Mouse (Mus musculus): ENCODE measurements around the gene Haus3. TPM values are rescaled to one million over a fixed set of nuclear protein-coding genes. Genes with fewer than 3 reads are reported as not detected.
A peak's percentile ranks its signal among the peaks of the same experiment; 100 is the strongest.

The Haus3 gene
- 55.9 and 57.0 TPM in 2 replicates for polyA plus RNA-seq (2014; fragmentation: Nextera tagmentation; extraction: Ambion mirVana)

- Histone ChIP-seq H3K27me3 (ENCODE audit: control insufficient read depth, insufficient read depth, low read length) (no peaks in the 10 kb centered on the region), H3K9me3 (ENCODE audit: control insufficient read depth, low read length) (no peaks in the 10 kb centered on the region), H3K4me2 (ENCODE audit: low read depth, severe bottlenecking) (peak within 1 kb of the TSS; percentile 42), H3K9ac (ENCODE audit: low read length) (peak within 1 kb of the TSS; percentile 75), H3K27ac (replicated peaks; ENCODE audit: low read depth, low read length) (peak within 1 kb of the TSS; percentile 83), H3K4me1 (ENCODE audit: control insufficient read depth, insufficient read depth, low read length) (peaks cover 4% of the 10 kb centered on the region; the same call in 1 of the 2 replicates), H3K36me3 (ENCODE audit: control insufficient read depth, insufficient read depth, low read length) (no peaks in the 10 kb centered on the region; the same call in 1 of the 2 replicates), H3K4me3 (ENCODE audit: low read depth, low read length) (peak within 1 kb of the TSS; percentile 64)
- peak; percentile 99 for DNase-seq (ENCODE audit: low spot score)
- peak; percentile 100 for ATAC-seq (ENCODE audit: insufficient number of reproducible peaks, low FRiP score, low TSS enrichment, low read depth)
- under 1% methylated on average over 57 of the region's 57 CpGs for whole genome bisulfite sequencing
These were observed at the start of gene Haus3, which contains the start of gene Poln for GRCm38 (mm10) chr5:34168950-34169891. Haus3 (minus strand) TSS chr5:34169527. Poln (minus strand) TSS chr5:34169448.

GRCm38 (mm10) chr5:34218672-34219071 is 49.3 kb upstream of the Haus3 start:
- ATAC-seq (ENCODE audit: insufficient number of reproducible peaks, low FRiP score, low TSS enrichment, low read depth): no peak
- no peak overlapping the region for H3K9ac ChIP-seq (ENCODE audit: low read length)
- no peaks in the 10 kb centered on the region for H3K4me1 ChIP-seq (ENCODE audit: control insufficient read depth, insufficient read depth, low read length)
- H3K27me3 ChIP-seq (ENCODE audit: control insufficient read depth, insufficient read depth, low read length): no peaks in the 10 kb centered on the region
- no peak for DNase-seq (ENCODE audit: low spot score)
- no peaks in the 10 kb centered on the region for H3K9me3 ChIP-seq (ENCODE audit: control insufficient read depth, low read length)
- no peak overlapping the region for H3K4me2 ChIP-seq (ENCODE audit: low read depth, severe bottlenecking)
- H3K36me3 ChIP-seq (ENCODE audit: control insufficient read depth, insufficient read depth, low read length): no peaks in the 10 kb centered on the region
- no peak overlapping the region for H3K27ac ChIP-seq (replicated peaks; ENCODE audit: low read depth, low read length)
- no peak overlapping the region for H3K4me3 ChIP-seq (ENCODE audit: low read depth, low read length)
- WGBS: 75% methylated on average over 5 of the region's 5 CpGs

GRCm38 (mm10) chr5:34217756-34218155 is 48.4 kb upstream of the Haus3 start:
- no peak overlapping the region for H3K4me3 ChIP-seq (ENCODE audit: low read depth, low read length)
- DNase-seq (ENCODE audit: low spot score): no peak
- H3K36me3 ChIP-seq (ENCODE audit: control insufficient read depth, insufficient read depth, low read length): no peaks in the 10 kb centered on the region

GRCm38 (mm10) chr5:34216025-34216424 is 46.7 kb upstream of the Haus3 start:
- no peaks in the 10 kb centered on the region for H3K27me3 ChIP-seq (ENCODE audit: control insufficient read depth, insufficient read depth, low read length)
- no peak overlapping the region for H3K27ac ChIP-seq (replicated peaks; ENCODE audit: low read depth, low read length)
- no peak for DNase-seq (ENCODE audit: low spot score)
- no peak overlapping the region for H3K4me2 ChIP-seq (ENCODE audit: low read depth, severe bottlenecking)
- H3K9ac ChIP-seq (ENCODE audit: low read length): no peak overlapping the region
- 86% methylated on average over 7 of the region's 7 CpGs for WGBS
- no peak overlapping the region for H3K4me3 ChIP-seq (ENCODE audit: low read depth, low read length)
- H3K4me1 ChIP-seq (ENCODE audit: control insufficient read depth, insufficient read depth, low read length): no peaks in the 10 kb centered on the region
- no peaks in the 10 kb centered on the region for H3K36me3 ChIP-seq (ENCODE audit: control insufficient read depth, insufficient read depth, low read length)
- no peak for ATAC-seq (ENCODE audit: insufficient number of reproducible peaks, low FRiP score, low TSS enrichment, low read depth)
- no peaks in the 10 kb centered on the region for H3K9me3 ChIP-seq (ENCODE audit: control insufficient read depth, low read length)

More at GRCm38 (mm10) chr5:34217756-34218155, 48.4 kb upstream of the Haus3 start:
- Histone ChIP-seq H3K9ac (ENCODE audit: low read length) (no peak overlapping the region), H3K4me1 (ENCODE audit: control insufficient read depth, insufficient read depth, low read length) (no peaks in the 10 kb centered on the region), H3K4me2 (ENCODE audit: low read depth, severe bottlenecking) (no peak overlapping the region), H3K9me3 (ENCODE audit: control insufficient read depth, low read length) (no peaks in the 10 kb centered on the region), H3K27me3 (ENCODE audit: control insufficient read depth, insufficient read depth, low read length) (no peaks in the 10 kb centered on the region), H3K27ac (replicated peaks; ENCODE audit: low read depth, low read length) (no peak overlapping the region)
- 41% methylated on average over 9 of the region's 9 CpGs for WGBS
- no peak for ATAC-seq (ENCODE audit: insufficient number of reproducible peaks, low FRiP score, low TSS enrichment, low read depth)

- H3K4me2 ChIP-seq (ENCODE audit: low read depth, severe bottlenecking): no peak overlapping the region
- no peak for ATAC-seq (ENCODE audit: insufficient number of reproducible peaks, low FRiP score, low TSS enrichment, low read depth)
- H3K27me3 ChIP-seq (ENCODE audit: control insufficient read depth, insufficient read depth, low read length): no peaks in the 10 kb centered on the region
- H3K4me1 ChIP-seq (ENCODE audit: control insufficient read depth, insufficient read depth, low read length): no peaks in the 10 kb centered on the region
- H3K36me3 ChIP-seq (ENCODE audit: control insufficient read depth, insufficient read depth, low read length): no peaks in the 10 kb centered on the region
- H3K27ac ChIP-seq (replicated peaks; ENCODE audit: low read depth, low read length): no peak overlapping the region
- no peaks in the 10 kb centered on the region for H3K9me3 ChIP-seq (ENCODE audit: control insufficient read depth, low read length)
- 83% methylated on average over 8 of the region's 8 CpGs for WGBS
- no peak overlapping the region for H3K9ac ChIP-seq (ENCODE audit: low read length)
- DNase-seq (ENCODE audit: low spot score): no peak
- H3K4me3 ChIP-seq (ENCODE audit: low read depth, low read length): no peak overlapping the region
These were observed 44.3 kb upstream of the Haus3 start for GRCm38 (mm10) chr5:34213659-34214058.

- H3K9ac ChIP-seq (ENCODE audit: low read length): no peak overlapping the region
- no peak overlapping the region for H3K27ac ChIP-seq (replicated peaks; ENCODE audit: low read depth, low read length)
- no peak overlapping the region for H3K4me2 ChIP-seq (ENCODE audit: low read depth, severe bottlenecking)
- H3K9me3 ChIP-seq (ENCODE audit: control insufficient read depth, low read length): no peaks in the 10 kb centered on the region
- 0% methylated on average over 1 of the region's 1 CpGs for WGBS
- ATAC-seq (ENCODE audit: insufficient number of reproducible peaks, low FRiP score, low TSS enrichment, low read depth) (peak; percentile 68), DNase-seq (ENCODE audit: low spot score) (peak; percentile 85)
- H3K4me1 ChIP-seq (ENCODE audit: control insufficient read depth, insufficient read depth, low read length): no peaks in the 10 kb centered on the region
- no peaks in the 10 kb centered on the region for H3K36me3 ChIP-seq (ENCODE audit: control insufficient read depth, insufficient read depth, low read length)
- H3K4me3 ChIP-seq (ENCODE audit: low read depth, low read length): no peak overlapping the region
- H3K27me3 ChIP-seq (ENCODE audit: control insufficient read depth, insufficient read depth, low read length): no peaks in the 10 kb centered on the region
These were observed 41.0 kb upstream of the Haus3 start for GRCm38 (mm10) chr5:34210279-34210678.

GRCm38 (mm10) chr5:34207503-34207902 is 38.2 kb upstream of the Haus3 start:
- H3K4me3 ChIP-seq (ENCODE audit: low read depth, low read length): no peak overlapping the region
- H3K27ac ChIP-seq (replicated peaks; ENCODE audit: low read depth, low read length): no peak overlapping the region
- 55% methylated on average over 3 of the region's 3 CpGs for WGBS
- no peak for ATAC-seq (ENCODE audit: insufficient number of reproducible peaks, low FRiP score, low TSS enrichment, low read depth)
- H3K9me3 ChIP-seq (ENCODE audit: control insufficient read depth, low read length): no peaks in the 10 kb centered on the region
- H3K4me1 ChIP-seq (ENCODE audit: control insufficient read depth, insufficient read depth, low read length): no peaks in the 10 kb centered on the region
- no peaks in the 10 kb centered on the region for H3K27me3 ChIP-seq (ENCODE audit: control insufficient read depth, insufficient read depth, low read length)
- no peak for DNase-seq (ENCODE audit: low spot score)
- no peak overlapping the region for H3K9ac ChIP-seq (ENCODE audit: low read length)
- H3K36me3 ChIP-seq (ENCODE audit: control insufficient read depth, insufficient read depth, low read length): no peaks in the 10 kb centered on the region
- H3K4me2 ChIP-seq (ENCODE audit: low read depth, severe bottlenecking): no peak overlapping the region

- H3K4me3 ChIP-seq (ENCODE audit: low read depth, low read length): no peak overlapping the region
- no peak overlapping the region for H3K9ac ChIP-seq (ENCODE audit: low read length)
- H3K4me1 ChIP-seq (ENCODE audit: control insufficient read depth, insufficient read depth, low read length): no peaks in the 10 kb centered on the region
- DNase-seq (ENCODE audit: low spot score): no peak
- no peaks in the 10 kb centered on the region for H3K27me3 ChIP-seq (ENCODE audit: control insufficient read depth, insufficient read depth, low read length)
- no peak for ATAC-seq (ENCODE audit: insufficient number of reproducible peaks, low FRiP score, low TSS enrichment, low read depth)
- no peak overlapping the region for H3K27ac ChIP-seq (replicated peaks; ENCODE audit: low read depth, low read length)
- no peaks in the 10 kb centered on the region for H3K36me3 ChIP-seq (ENCODE audit: control insufficient read depth, insufficient read depth, low read length)
- no peak overlapping the region for H3K4me2 ChIP-seq (ENCODE audit: low read depth, severe bottlenecking)
- WGBS: 79% methylated on average over 2 of the region's 2 CpGs
- H3K9me3 ChIP-seq (ENCODE audit: control insufficient read depth, low read length): no peaks in the 10 kb centered on the region
These were observed 36.5 kb upstream of the Haus3 start for GRCm38 (mm10) chr5:34205788-34206187.
